Mouse (Mus musculus): Measurements from ENCODE around the gene Zscan18. TPM values are rescaled to one million over a fixed set of nuclear protein-coding genes. Genes with fewer than 3 reads are reported as not detected.
"Not testable (repeated sequence)": the region's sequence is repeated elsewhere in the genome, so short reads cannot be mapped to it uniquely, and the experiment has no call there.

Zscan18 gene
- polyA plus RNA-seq, 1 experiment from 2014 or later: 39.1 TPM

DNA sequence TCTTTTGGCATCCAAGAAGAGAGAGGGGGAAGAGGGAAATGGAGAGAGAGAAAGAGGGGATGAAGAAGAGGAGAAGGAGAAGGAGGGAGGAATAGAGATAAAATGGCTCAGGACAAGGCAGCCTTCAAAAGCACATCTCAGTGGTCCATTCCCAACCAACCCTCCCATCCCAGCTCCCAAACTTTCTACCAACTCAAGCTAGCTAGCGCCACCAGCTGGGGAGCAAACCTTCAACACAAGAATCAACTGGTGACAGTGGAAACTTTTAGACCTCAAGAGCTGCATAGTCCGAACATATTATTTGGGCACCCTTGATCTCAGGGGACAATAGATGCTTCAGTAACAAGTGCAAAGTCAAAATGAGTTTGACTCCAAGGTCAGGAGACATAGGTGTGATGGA, 5.5 kb downstream of the Zscan18 start:
- no peak for ATAC-seq
- Histone ChIP-seq H3K36me3 (ENCODE audit: control insufficient read depth, insufficient read depth, low read length) (peaks cover 12% of the 10 kb centered on the region), H3K4me3 (ENCODE audit: low read depth, low read length) (no peak overlapping the region), H3K9ac (ENCODE audit: low read depth, low read length) (no peak overlapping the region), H3K27ac (ENCODE audit: low read length) (no peak overlapping the region), H3K9me3 (replicated peaks; ENCODE audit: control insufficient read depth, low read length, poor library complexity, severe bottlenecking) (peaks cover 11% of the 10 kb centered on the region; the same call in 1 of the 2 replicates), H3K4me2 (ENCODE audit: low read length) (no peak overlapping the region), H3K4me1 (ENCODE audit: control insufficient read depth, insufficient read depth, low read length) (peaks cover 6% of the 10 kb centered on the region), H3K27me3 (ENCODE audit: control insufficient read depth, insufficient read depth, low read depth, low read length) (no peaks in the 10 kb centered on the region)
- WGBS: 63% methylated on average over 2 of the region's 2 CpGs

DNA sequence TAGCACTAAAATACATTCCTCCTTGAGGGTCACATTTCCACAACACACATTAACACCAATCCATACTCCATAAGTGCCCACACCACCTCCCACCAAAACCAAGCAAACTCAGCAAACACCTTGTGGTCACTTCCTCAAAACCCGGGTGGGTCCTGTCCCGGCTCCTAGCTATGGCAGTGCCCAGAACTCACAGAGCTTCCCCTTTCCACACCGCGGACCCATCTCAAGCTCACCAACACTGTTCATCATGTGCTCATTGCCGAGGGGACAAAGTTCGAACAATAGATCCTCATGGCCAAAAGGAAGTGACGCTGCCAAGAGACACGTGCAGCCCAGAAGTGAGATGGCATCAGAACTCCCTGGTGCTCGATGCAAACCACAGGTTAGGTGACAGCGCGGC, 10.8 kb downstream of the Zscan18 start:
- not testable (repeated sequence) for ATAC-seq; H3K4me2 ChIP-seq (ENCODE audit: low read length); H3K4me1 ChIP-seq (ENCODE audit: control insufficient read depth, insufficient read depth, low read length); H3K4me3 ChIP-seq (ENCODE audit: low read depth, low read length); H3K27me3 ChIP-seq (ENCODE audit: control insufficient read depth, insufficient read depth, low read depth, low read length); H3K9ac ChIP-seq (ENCODE audit: low read depth, low read length); H3K27ac ChIP-seq (ENCODE audit: low read length); H3K9me3 ChIP-seq (replicated peaks; ENCODE audit: control insufficient read depth, low read length, poor library complexity, severe bottlenecking)
- 93% methylated on average over 11 of the region's 11 CpGs for WGBS
- H3K36me3 ChIP-seq (ENCODE audit: control insufficient read depth, insufficient read depth, low read length): peaks cover 10% of the 10 kb centered on the region

DNA sequence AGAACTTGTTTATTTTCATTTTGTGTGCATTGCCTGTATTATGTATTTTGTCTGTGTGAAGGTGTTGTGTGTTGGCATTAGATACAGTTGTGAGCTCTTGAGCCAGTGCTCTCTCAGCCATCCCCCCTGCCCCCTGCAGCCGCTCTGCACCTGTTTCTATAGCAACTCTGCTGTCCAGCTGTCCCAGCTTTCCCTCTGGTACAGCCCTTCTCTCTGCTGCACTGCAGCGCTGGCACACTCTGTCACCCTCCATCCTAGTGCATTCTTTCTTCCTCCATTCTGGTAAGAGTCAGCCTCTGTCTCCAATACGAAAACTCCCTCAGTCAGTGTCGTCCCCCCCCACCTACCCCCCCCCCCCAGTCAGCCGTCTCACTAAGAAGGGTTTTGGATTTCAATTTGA, 15.4 kb downstream of the Zscan18 start:
- Histone ChIP-seq H3K4me3 (ENCODE audit: low read depth, low read length) (no peak overlapping the region), H3K27me3 (ENCODE audit: control insufficient read depth, insufficient read depth, low read depth, low read length) (no peaks in the 10 kb centered on the region), H3K9me3 (replicated peaks; ENCODE audit: control insufficient read depth, low read length, poor library complexity, severe bottlenecking) (no peaks in the 10 kb centered on the region), H3K36me3 (ENCODE audit: control insufficient read depth, insufficient read depth, low read length) (no peaks in the 10 kb centered on the region), H3K27ac (ENCODE audit: low read length) (no peak overlapping the region), H3K4me1 (ENCODE audit: control insufficient read depth, insufficient read depth, low read length) (no peaks in the 10 kb centered on the region), H3K9ac (ENCODE audit: low read depth, low read length) (no peak overlapping the region), H3K4me2 (ENCODE audit: low read length) (no peak overlapping the region)
- WGBS: 12% methylated on average over 5 of the region's 5 CpGs
- peak; percentile 79; the same call in 1 of the 2 replicates for ATAC-seq

GRCm38 (mm10) chr7:12787333-12787732, 16.1 kb downstream of the Zscan18 start:
- ATAC-seq: no peak
- H3K4me2 ChIP-seq (ENCODE audit: low read length): no peak overlapping the region
- H3K9me3 ChIP-seq (replicated peaks; ENCODE audit: control insufficient read depth, low read length, poor library complexity, severe bottlenecking): no peaks in the 10 kb centered on the region
- no peaks in the 10 kb centered on the region for H3K27me3 ChIP-seq (ENCODE audit: control insufficient read depth, insufficient read depth, low read depth, low read length)
- H3K4me3 ChIP-seq (ENCODE audit: low read depth, low read length): no peak overlapping the region
- no peak overlapping the region for H3K27ac ChIP-seq (ENCODE audit: low read length)
- H3K36me3 ChIP-seq (ENCODE audit: control insufficient read depth, insufficient read depth, low read length): no peaks in the 10 kb centered on the region
- 76% methylated on average over 6 of the region's 6 CpGs for WGBS
- no peak overlapping the region for H3K9ac ChIP-seq (ENCODE audit: low read depth, low read length)
- H3K4me1 ChIP-seq (ENCODE audit: control insufficient read depth, insufficient read depth, low read length): no peaks in the 10 kb centered on the region

GRCm38 (mm10) chr7:12780151-12780830, 23.1 kb downstream of the Zscan18 start:
- Histone ChIP-seq H3K4me3 (ENCODE audit: low read depth, low read length) (peak overlapping the region; percentile 76), H3K4me2 (ENCODE audit: low read length) (peak overlapping the region; percentile 94), H3K9ac (ENCODE audit: low read depth, low read length) (peak overlapping the region; percentile 96), H3K27me3 (ENCODE audit: control insufficient read depth, insufficient read depth, low read depth, low read length) (no peaks in the 10 kb centered on the region), H3K4me1 (ENCODE audit: control insufficient read depth, insufficient read depth, low read length) (peaks cover 11% of the 10 kb centered on the region), H3K27ac (ENCODE audit: low read length) (peak overlapping the region; percentile 83), H3K36me3 (ENCODE audit: control insufficient read depth, insufficient read depth, low read length) (peaks cover 5% of the 10 kb centered on the region), H3K9me3 (replicated peaks; ENCODE audit: control insufficient read depth, low read length, poor library complexity, severe bottlenecking) (peaks cover 2% of the 10 kb centered on the region)
- ATAC-seq: peak; percentile 96
- under 1% methylated on average over 57 of the region's 57 CpGs for WGBS

GRCm38 (mm10) chr7:12779782-12780150, 23.7 kb downstream of the Zscan18 start:
- Histone ChIP-seq H3K27me3 (ENCODE audit: control insufficient read depth, insufficient read depth, low read depth, low read length) (no peaks in the 10 kb centered on the region), H3K4me3 (ENCODE audit: low read depth, low read length) (peak overlapping the region; percentile 76), H3K9ac (ENCODE audit: low read depth, low read length) (peak overlapping the region; percentile 96), H3K4me1 (ENCODE audit: control insufficient read depth, insufficient read depth, low read length) (peaks cover 11% of the 10 kb centered on the region), H3K4me2 (ENCODE audit: low read length) (peak overlapping the region; percentile 94), H3K36me3 (ENCODE audit: control insufficient read depth, insufficient read depth, low read length) (peaks cover 10% of the 10 kb centered on the region), H3K27ac (ENCODE audit: low read length) (peak overlapping the region; percentile 83), H3K9me3 (replicated peaks; ENCODE audit: control insufficient read depth, low read length, poor library complexity, severe bottlenecking) (peaks cover 6% of the 10 kb centered on the region)
- ATAC-seq: no peak
- WGBS: 17% methylated on average over 10 of the region's 10 CpGs

DNA sequence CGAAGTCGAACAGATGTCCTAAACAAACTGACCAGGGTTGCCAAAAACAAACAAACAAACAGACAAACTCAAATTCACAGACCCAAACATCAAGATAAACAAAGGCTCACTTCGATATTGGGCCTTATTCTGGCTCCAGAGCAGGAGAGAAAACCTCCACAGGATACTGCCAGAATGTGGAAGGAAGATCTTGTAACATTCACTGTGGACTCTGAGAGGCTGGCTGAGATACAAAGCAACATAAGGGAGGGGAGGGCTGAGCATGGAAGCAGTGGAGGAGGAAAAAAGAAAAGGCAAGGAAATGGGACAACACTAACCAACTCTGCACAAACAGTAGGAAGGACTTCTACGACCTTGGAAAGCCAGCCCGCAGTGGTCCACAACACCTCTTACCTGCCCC, 24.3 kb downstream of the Zscan18 start:
- Histone ChIP-seq H3K9me3 (replicated peaks; ENCODE audit: control insufficient read depth, low read length, poor library complexity, severe bottlenecking) (peaks cover 6% of the 10 kb centered on the region), H3K27ac (ENCODE audit: low read length) (no peak overlapping the region), H3K27me3 (ENCODE audit: control insufficient read depth, insufficient read depth, low read depth, low read length) (no peaks in the 10 kb centered on the region), H3K36me3 (ENCODE audit: control insufficient read depth, insufficient read depth, low read length) (peaks cover 16% of the 10 kb centered on the region), H3K4me1 (ENCODE audit: control insufficient read depth, insufficient read depth, low read length) (peaks cover 11% of the 10 kb centered on the region), H3K4me2 (ENCODE audit: low read length) (peak overlapping the region; percentile 94), H3K4me3 (ENCODE audit: low read depth, low read length) (peak overlapping the region; percentile 76), H3K9ac (ENCODE audit: low read depth, low read length) (no peak overlapping the region)
- 93% methylated on average over 5 of the region's 5 CpGs for WGBS
- ATAC-seq: no peak

GRCm38 (mm10) chr7:12774606-12775005, 28.8 kb downstream of the Zscan18 start:
- no peak for ATAC-seq
- 95% methylated on average over 1 of the region's 1 CpGs for WGBS
- no peaks in the 10 kb centered on the region for H3K27me3 ChIP-seq (ENCODE audit: control insufficient read depth, insufficient read depth, low read depth, low read length)
- H3K9ac ChIP-seq (ENCODE audit: low read depth, low read length): no peak overlapping the region
- H3K4me1 ChIP-seq (ENCODE audit: control insufficient read depth, insufficient read depth, low read length): peaks cover 7% of the 10 kb centered on the region
- H3K4me3 ChIP-seq (ENCODE audit: low read depth, low read length): no peak overlapping the region
- no peak overlapping the region for H3K4me2 ChIP-seq (ENCODE audit: low read length)
- H3K27ac ChIP-seq (ENCODE audit: low read length): no peak overlapping the region
- H3K36me3 ChIP-seq (ENCODE audit: control insufficient read depth, insufficient read depth, low read length): peaks cover 56% of the 10 kb centered on the region
- peaks cover 6% of the 10 kb centered on the region for H3K9me3 ChIP-seq (replicated peaks; ENCODE audit: control insufficient read depth, low read length, poor library complexity, severe bottlenecking)

GRCm38 (mm10) chr7:12774111-12774510, 29.3 kb downstream of the Zscan18 start:
- 95% methylated on average over 9 of the region's 9 CpGs for WGBS
- Histone ChIP-seq H3K4me1 (ENCODE audit: control insufficient read depth, insufficient read depth, low read length) (peaks cover 2% of the 10 kb centered on the region), H3K9ac (ENCODE audit: low read depth, low read length) (no peak overlapping the region), H3K27me3 (ENCODE audit: control insufficient read depth, insufficient read depth, low read depth, low read length) (no peaks in the 10 kb centered on the region), H3K36me3 (ENCODE audit: control insufficient read depth, insufficient read depth, low read length) (peaks cover 61% of the 10 kb centered on the region), H3K4me2 (ENCODE audit: low read length) (no peak overlapping the region), H3K9me3 (replicated peaks; ENCODE audit: control insufficient read depth, low read length, poor library complexity, severe bottlenecking) (peaks cover 6% of the 10 kb centered on the region), H3K27ac (ENCODE audit: low read length) (no peak overlapping the region), H3K4me3 (ENCODE audit: low read depth, low read length) (no peak overlapping the region)
- ATAC-seq: no peak

Measured in midbrain, embryonic 16.5 days (tissue).